Mouse (Mus musculus) lung, embryonic 14.5 days (tissue): ENCODE data around the gene Chn2. TPM values are rescaled to one million over a fixed set of nuclear protein-coding genes. Genes with fewer than 3 reads are reported as not detected.

Source experiments
- ATAC-seq: fragments of 200-750 bp; cut with Nextera tagmentation; 2 replicates; pipeline ENCODE4 v1.8.0; 2017; ENCODE audit warnings: mild to moderate bottlenecking, moderate TSS enrichment, moderate library complexity; ENCODE audit not compliant: insufficient read depth
- DNase-seq: peaks from one replicate; pipeline ENCODE4 v3.0.0-alpha.2; 2015
- H3K27ac ChIP-seq: fragments of 300-500 bp; sonication (generic); 2 replicates; pipeline ENCODE4 v1.5.1; 2014; ENCODE audit warnings: low read depth, mild to moderate bottlenecking, moderate library complexity
- H3K27me3 ChIP-seq: fragments of 300-500 bp; sonication (generic); 2 replicates; pipeline ENCODE4 v1.6.1; 2014; ENCODE audit warnings: low read length, control low read depth; ENCODE audit not compliant: insufficient read depth
- H3K36me3 ChIP-seq: fragments of 300-500 bp; sonication (generic); 2 replicates; pipeline ENCODE4 v1.6.1; 2014; ENCODE audit warnings: control low read depth; ENCODE audit not compliant: insufficient read depth
- H3K4me1 ChIP-seq: fragments of 300-500 bp; sonication (generic); 2 replicates; pipeline ENCODE4 v1.6.1; 2014; ENCODE audit warnings: antibody characterized with exemption, control low read depth; ENCODE audit not compliant: insufficient read depth
- H3K4me2 ChIP-seq: fragments of 300-500 bp; sonication (generic); 2 replicates; pipeline ENCODE4 v1.6.1; 2014; ENCODE audit warnings: mild to moderate bottlenecking
- H3K4me3 ChIP-seq: fragments of 300-500 bp; sonication (generic); 2 replicates; pipeline ENCODE4 v1.5.1; 2014; ENCODE audit warnings: low read depth, low read length
- H3K9ac ChIP-seq: fragments of 300-500 bp; sonication (generic); 2 replicates; pipeline ENCODE4 v1.6.1; 2014
- H3K9me3 ChIP-seq: fragments of 300-500 bp; sonication (generic); 2 replicates; pipeline ENCODE4 v1.6.1; 2016; ENCODE audit warnings: low read depth, low read length, control low read depth
- CTCF ChIP-seq: IDR thresholded peaks from 2 replicates; pipeline ENCODE4 v1.5.1; 2016; ENCODE audit warnings: antibody characterized with exemption, low read depth
- WGBS: fragments of 180-500 bp; shearing (Covaris S2); extraction: QIAGEN DNeasy Blood & Tissue Kit; methylation state at CpG from one replicate; pipeline ENCODE4 v1.1.7; 2014; 5-methylcytosine and 5-hydroxymethylcytosine counted together
- polyA plus RNA-seq: library from polyadenylated mRNA; unstranded; fragments of >200 nt; fragmentation: Nextera tagmentation; extraction: Ambion mirVana; gene quantifications from 2 replicates; pipeline ENCODE4 v1.2.1, GENCODE M21; 2014

The Chn2 gene
- polyA plus RNA-seq, 1 experiment from 2014 or later = 18.1 TPM

DNA sequence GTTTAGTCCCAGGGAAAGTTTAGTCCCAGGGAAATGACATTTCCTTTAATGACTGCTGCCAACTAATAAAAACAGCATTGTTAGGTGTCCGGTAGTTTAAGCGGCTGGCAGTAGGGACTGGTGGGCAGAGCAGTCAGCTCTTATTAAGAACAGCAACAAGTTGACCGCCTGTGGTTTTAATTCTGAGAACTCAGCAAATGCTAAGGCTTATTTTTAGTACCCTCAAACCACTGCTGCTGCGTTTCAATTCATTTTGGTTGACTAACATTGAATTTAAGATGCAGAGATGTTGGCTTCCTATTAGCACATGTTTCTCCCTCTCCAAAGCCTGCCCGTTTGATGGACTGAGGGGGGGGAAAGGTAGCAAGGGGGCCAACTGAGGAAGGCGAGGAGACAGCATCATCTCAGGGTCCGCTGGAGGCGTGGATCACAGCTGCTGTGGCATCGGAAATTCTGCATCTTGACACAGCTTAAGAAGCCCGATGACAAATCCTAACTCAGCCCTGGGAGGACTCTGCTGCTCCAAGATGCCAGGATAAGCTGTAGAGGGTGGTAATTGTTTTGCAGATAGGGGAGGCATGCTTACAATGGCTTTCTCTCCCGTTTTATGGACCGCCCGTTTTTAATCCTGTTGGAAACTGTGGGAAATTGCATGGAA, 2.2 kb downstream of the Chn2 start:
- H3K36me3 ChIP-seq = no peaks in the 10 kb centered on the region
- no peak for DNase-seq
- peaks cover 15% of the 10 kb centered on the region for H3K27me3 ChIP-seq
- WGBS = 33% methylated on average over 13 of the region's 13 CpGs
- ATAC-seq = no peak
- TF ChIP-seq CTCF = no peak
- H3K9me3 ChIP-seq = peaks cover 4% of the 10 kb centered on the region; the same call in 1 of the 2 replicates
- H3K4me3 ChIP-seq = peak overlapping the region; percentile 68; the same call in 1 of the 2 replicates
- H3K4me2 ChIP-seq = peak overlapping the region; percentile 95
- H3K27ac ChIP-seq = no peak overlapping the region
- H3K4me1 ChIP-seq = 0 out of 2 replicates have a peak, but pooled peaks cover 8% of the 10 kb centered on the region
- H3K9ac ChIP-seq = no peak overlapping the region

DNA sequence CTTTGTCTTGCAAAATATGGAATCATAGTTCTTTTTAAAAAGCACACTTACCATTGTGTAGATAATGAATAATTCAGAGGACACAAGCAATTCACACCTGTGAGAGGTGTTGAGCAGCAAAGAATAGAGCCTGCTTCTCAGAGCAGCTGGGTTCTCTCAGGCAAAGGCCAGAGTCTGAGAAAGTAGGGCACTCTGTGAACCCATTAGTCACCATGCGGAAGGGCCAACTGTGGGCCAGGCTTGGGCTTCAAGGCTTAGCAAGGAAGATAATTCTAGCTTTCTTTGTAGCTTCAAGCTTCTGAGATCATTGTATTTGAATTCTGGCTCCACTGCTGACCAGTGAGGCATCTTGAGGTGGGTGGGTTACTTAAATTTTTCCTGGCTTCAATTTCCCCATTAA, 2.8 kb downstream of the Chn2 start:
- Histone ChIP-seq H3K27me3 (peaks cover 15% of the 10 kb centered on the region), H3K4me2 (no peak overlapping the region), H3K9ac (no peak overlapping the region), H3K27ac (no peak overlapping the region), H3K4me3 (no peak overlapping the region), H3K36me3 (no peaks in the 10 kb centered on the region), H3K9me3 (no peaks in the 10 kb centered on the region), H3K4me1 (0 out of 2 replicates have a peak, but pooled peaks cover 8% of the 10 kb centered on the region)
- WGBS = 89% methylated on average over 1 of the region's 1 CpGs
- DNase-seq (no peak), ATAC-seq (no peak)
- no peak for TF ChIP-seq CTCF

DNA sequence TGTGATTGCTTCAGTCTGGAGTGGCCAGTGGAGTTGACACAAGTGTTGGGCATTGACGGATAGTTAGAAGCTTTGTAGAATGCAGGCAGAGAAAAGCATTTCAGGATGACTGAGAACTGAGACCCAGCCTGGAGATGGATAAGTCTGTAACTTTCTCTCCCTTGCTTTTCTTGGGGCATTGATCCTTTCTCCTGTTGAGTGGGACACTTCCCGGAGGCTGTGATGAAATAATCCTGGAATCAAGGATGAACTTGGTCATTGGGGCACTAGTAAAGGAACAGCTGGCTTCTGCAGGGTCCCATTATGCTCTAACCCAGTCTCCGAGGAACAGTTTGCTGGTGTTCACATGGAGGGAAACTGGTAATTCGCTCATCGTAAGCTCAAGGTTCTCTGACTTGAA, 4.2 kb downstream of the Chn2 start:
- peaks cover 12% of the 10 kb centered on the region for H3K27me3 ChIP-seq
- no peak overlapping the region for H3K9ac ChIP-seq
- DNase-seq (no peak), ATAC-seq (no peak)
- H3K4me3 ChIP-seq = no peak overlapping the region
- H3K36me3 ChIP-seq = no peaks in the 10 kb centered on the region
- H3K4me1 ChIP-seq = 0 out of 2 replicates have a peak, but pooled peaks cover 8% of the 10 kb centered on the region
- TF ChIP-seq CTCF = no peak
- H3K27ac ChIP-seq = no peak overlapping the region
- 80% methylated on average over 5 of the region's 5 CpGs for WGBS
- H3K4me2 ChIP-seq = no peak overlapping the region
- no peaks in the 10 kb centered on the region for H3K9me3 ChIP-seq

DNA sequence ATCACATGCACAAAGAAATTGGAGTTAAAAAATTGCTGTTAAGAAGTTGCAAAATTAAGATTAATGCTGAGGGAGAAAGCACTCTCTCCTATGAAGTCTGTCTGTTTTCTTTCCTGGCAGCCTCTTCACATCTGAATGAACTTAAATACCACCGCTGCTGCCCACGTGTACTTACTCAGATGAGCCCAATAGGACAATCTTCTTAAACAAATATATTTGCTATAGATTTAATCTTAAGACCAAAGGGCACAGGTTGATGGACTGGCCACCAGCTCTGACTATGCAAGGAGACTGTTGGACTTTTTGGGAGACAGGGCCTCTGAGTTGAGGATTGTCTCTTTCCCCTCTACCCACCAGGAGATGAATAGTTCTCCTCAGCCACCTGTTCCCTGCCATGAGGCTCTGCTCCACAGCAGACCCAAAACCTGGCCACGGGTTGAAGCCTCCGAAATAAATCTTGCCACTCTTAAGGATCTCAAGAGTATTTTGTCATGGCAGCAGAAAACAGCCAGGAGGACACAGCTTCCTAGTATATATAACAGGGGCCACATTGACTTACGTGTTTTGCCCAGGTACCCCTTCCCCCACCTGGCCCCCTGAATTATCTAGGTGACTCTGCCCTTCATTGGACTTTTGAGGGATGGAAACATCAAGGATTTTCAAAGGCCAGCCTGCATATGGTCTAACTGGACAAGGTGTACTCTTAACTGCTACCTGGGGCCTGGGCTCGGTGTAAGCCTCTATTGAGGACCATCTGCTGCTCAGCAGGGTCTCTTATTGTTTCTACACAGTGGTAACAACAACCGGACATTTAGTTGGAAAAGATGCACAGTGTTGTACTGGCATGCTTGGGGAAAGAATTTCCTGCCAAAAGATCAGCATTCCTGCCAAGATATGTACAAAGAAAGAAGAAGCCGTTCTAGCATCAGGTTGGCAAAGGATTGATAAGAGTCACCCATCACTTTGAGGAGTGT, 6.7 kb downstream of the Chn2 start:
- no peak for DNase-seq

DNA sequence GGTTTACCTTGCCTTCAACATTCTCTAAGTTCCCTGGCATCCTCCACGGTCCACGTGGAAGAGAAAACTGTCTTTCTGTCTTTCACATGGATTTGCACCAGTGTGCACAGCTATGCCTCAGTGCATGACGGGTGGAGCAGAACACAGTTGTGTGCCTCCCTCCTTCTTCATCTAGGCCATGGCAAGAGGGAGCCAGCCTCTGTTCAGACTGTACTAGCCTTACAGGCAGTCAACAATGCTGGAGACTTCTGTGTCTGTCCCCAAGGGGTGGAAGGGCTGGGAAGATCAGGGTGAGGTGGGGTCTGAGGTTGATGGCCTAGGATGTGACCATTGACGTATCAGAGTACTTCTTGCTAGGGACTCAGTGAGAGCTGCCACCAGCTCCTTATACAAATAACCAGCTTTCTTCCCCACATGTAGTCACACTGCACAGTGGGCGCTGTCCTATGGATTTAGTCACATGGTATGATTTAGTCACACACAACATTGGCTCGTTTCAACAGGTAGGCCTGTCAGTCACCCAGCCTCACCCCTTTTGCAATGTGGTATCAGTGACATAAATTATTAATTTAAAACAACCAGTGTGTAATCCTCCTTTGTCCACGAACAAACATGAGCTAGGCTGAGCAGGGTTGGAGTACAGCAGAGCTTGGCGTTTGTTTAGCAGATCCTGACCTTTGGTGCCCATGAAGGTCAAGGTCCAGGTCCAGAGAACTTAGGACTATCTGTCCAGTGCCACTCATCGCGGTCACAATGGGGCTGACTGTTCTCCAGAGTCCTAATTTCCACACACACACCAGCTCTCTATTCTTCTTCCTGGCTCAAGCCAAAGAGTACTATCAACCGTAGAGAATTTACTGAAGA, 7.8 kb downstream of the Chn2 start:
- no peak overlapping the region for H3K4me3 ChIP-seq
- no peak overlapping the region for H3K4me2 ChIP-seq
- WGBS = 78% methylated on average over 11 of the region's 11 CpGs
- ATAC-seq = no peak
- no peak overlapping the region for H3K27ac ChIP-seq
- H3K36me3 ChIP-seq = no peaks in the 10 kb centered on the region
- H3K4me1 ChIP-seq = no peaks in the 10 kb centered on the region
- H3K27me3 ChIP-seq = no peaks in the 10 kb centered on the region; the same call in 1 of the 2 replicates
- no peaks in the 10 kb centered on the region for H3K9me3 ChIP-seq
- no peak for TF ChIP-seq CTCF
- no peak for DNase-seq
- H3K9ac ChIP-seq = no peak overlapping the region

More for the DNA sequence above, 6.7 kb downstream of the Chn2 start:
- H3K27me3 ChIP-seq = peaks cover 8% of the 10 kb centered on the region
- no peaks in the 10 kb centered on the region for H3K36me3 ChIP-seq
- 0 out of 2 replicates have a peak, but pooled peaks cover under 1% of the 10 kb centered on the region for H3K4me1 ChIP-seq
- no peak for ATAC-seq
- H3K27ac ChIP-seq = no peak overlapping the region
- H3K9ac ChIP-seq = no peak overlapping the region
- H3K4me2 ChIP-seq = no peak overlapping the region
- H3K4me3 ChIP-seq = no peak overlapping the region
- WGBS = 82% methylated on average over 8 of the region's 8 CpGs
- no peak for TF ChIP-seq CTCF
- H3K9me3 ChIP-seq = no peaks in the 10 kb centered on the region

DNA sequence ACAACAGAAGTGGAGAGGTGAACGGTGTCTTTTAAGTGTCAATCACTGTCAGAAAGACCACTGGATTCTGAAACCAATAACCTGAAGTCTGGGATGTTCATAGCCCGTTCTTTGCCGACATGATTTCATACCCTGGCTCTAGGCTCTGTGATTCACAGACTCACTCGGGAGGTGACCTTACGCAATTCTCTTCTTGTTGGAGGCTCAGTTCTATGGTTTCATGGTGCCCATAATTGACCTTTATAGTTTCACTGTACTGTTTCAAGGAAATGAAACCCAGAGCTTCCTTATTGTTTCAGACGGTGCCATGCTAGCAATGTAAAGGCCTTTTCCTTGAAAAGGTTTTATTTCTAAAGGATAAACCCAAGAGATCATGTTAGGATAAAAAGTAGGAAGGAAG, 9.4 kb downstream of the Chn2 start:
- no peak overlapping the region for H3K4me3 ChIP-seq
- 83% methylated on average over 6 of the region's 6 CpGs for WGBS

More for the DNA sequence above, 9.4 kb downstream of the Chn2 start:
- H3K36me3 ChIP-seq = no peaks in the 10 kb centered on the region
- H3K4me2 ChIP-seq = no peak overlapping the region
- H3K9me3 ChIP-seq = no peaks in the 10 kb centered on the region
- H3K27me3 ChIP-seq = no peaks in the 10 kb centered on the region
- H3K9ac ChIP-seq = no peak overlapping the region
- no peak for TF ChIP-seq CTCF
- ATAC-seq (no peak), DNase-seq (no peak)
- H3K27ac ChIP-seq = no peak overlapping the region
- H3K4me1 ChIP-seq = no peaks in the 10 kb centered on the region
